Mouse (Mus musculus) hindbrain, embryonic 10.5 days (tissue): ENCODE measurements at regions not wholly inside any gene's neighbourhood (a gene's known extent, or its start where the extent isn't known, plus 50 kb on each side); places are given as distances from the start of the nearest gene placed in this dataset.
"Not testable (repeated sequence)": the region's sequence is repeated elsewhere in the genome, so short reads cannot be mapped to it uniquely, and the experiment has no call there.

Source experiments
- DNase-seq: peaks from one replicate; pipeline ENCODE4 v3.0.0-alpha.2; 2017; ENCODE audit warnings: low spot score
- H3K27ac ChIP-seq: fragments of 300-500 bp; sonication (generic); 2 replicates; pipeline ENCODE4 v1.5.1; 2016; ENCODE audit warnings: mild to moderate bottlenecking, moderate library complexity
- H3K27me3 ChIP-seq: fragments of 300-500 bp; sonication (generic); 2 replicates; pipeline ENCODE4 v1.6.1; 2016; ENCODE audit warnings: mild to moderate bottlenecking; ENCODE audit not compliant: poor library complexity, insufficient read depth, severe bottlenecking
- H3K36me3 ChIP-seq: fragments of 300-500 bp; sonication (generic); 2 replicates; pipeline ENCODE4 v1.6.1; 2016; ENCODE audit warnings: mild to moderate bottlenecking, moderate library complexity
- H3K4me1 ChIP-seq: fragments of 300-500 bp; sonication (generic); replicated peaks from 2 replicates; pipeline ENCODE4 v1.6.1; 2016; ENCODE audit warnings: mild to moderate bottlenecking
- H3K4me3 ChIP-seq: fragments of 300-500 bp; sonication (generic); 2 replicates; pipeline ENCODE4 v1.5.1; 2016; ENCODE audit warnings: mild to moderate bottlenecking, moderate library complexity
- H3K9me3 ChIP-seq: fragments of 300-500 bp; sonication (generic); 2 replicates; pipeline ENCODE4 v1.6.1; 2016; ENCODE audit warnings: mild to moderate bottlenecking, moderate library complexity
- WGBS: fragments of 180-500 bp; shearing (Covaris S2); methylation state at CpG from one replicate; pipeline ENCODE4 v1.1.7; 2016; 5-methylcytosine and 5-hydroxymethylcytosine counted together

DNA sequence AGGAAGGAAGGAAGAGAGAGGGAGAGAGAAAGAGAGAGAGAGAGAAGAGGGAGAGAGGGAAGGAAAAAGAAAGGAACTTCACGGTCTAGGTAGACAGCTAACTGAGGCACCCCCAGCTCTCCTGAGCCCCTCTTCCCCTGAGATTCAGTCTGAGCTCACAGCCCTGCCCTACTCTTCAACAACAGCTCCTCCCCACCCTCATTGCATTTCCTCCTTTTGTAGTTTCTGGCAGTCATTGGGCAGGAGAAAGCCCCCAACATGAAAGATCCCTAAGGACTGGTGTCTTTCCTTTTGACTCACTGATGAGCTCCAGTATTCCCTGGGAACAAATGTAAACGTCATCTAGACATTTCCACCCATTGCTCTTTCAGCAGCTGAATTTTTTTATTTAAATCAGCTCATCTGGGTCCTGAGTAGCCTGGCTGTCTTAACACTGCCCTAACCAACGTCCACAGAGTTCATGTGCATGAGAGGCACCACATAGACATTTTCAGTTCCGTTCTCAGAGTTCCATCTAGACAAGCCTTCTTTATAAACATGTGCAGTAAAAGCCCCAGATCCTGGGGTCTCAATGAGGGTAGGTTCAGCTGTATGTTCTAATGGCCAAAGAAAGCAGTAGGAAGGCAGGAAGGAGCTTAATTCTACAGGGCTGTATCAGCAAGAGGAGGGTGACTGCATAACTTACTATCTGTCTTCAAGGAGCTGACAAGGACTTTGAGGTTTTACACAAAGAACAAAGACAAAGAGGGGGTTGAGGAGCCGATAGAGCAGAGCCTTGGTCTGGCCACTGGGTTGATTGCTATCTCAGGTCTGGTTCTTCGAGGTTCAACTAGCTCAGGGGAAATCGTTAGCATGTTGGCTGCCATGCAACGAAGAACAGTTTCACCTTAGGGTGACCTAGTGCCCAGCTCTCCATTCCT lies 87.6 kb upstream of the Ifngr1 start:
- no peak for DNase-seq

DNA sequence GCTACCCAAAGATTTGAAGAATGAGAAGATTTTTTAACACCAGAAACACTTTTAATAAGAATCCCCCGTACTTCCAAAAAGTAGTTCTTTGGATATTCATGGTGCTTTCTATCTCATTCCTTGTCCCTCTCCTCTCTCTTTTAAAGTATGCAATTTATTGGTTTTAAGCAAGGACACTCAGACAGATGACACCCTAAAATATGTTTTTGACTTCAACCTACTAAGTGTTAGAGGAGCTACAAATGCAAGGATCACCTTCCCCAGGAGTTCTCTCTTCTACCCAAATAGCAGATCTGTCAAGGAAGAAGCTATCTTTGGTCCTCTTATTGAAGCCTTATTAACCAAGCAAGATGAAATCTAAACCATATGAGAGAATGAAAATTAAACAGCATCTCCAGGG lies 86.6 kb upstream of the Ifngr1 start:
- H3K4me1 ChIP-seq: peaks cover 6% of the 10 kb centered on the region; the same call in 1 of the 2 replicates
- no peaks in the 10 kb centered on the region for H3K36me3 ChIP-seq
- no peak overlapping the region for H3K4me3 ChIP-seq
- H3K27ac ChIP-seq: no peak overlapping the region
- H3K9me3 ChIP-seq: 0 out of 2 replicates have a peak, but pooled peaks cover 2% of the 10 kb centered on the region
- 96% methylated on average over 1 of the region's 1 CpGs for WGBS
- H3K27me3 ChIP-seq: peaks cover 15% of the 10 kb centered on the region
- no peak for DNase-seq

More for the DNA sequence above, 87.6 kb upstream of the Ifngr1 start:
- H3K9me3 ChIP-seq: 0 out of 2 replicates have a peak, but pooled peaks cover 2% of the 10 kb centered on the region
- no peaks in the 10 kb centered on the region for H3K36me3 ChIP-seq
- H3K27ac ChIP-seq: no peak overlapping the region
- peaks cover 11% of the 10 kb centered on the region for H3K27me3 ChIP-seq
- WGBS: 73% methylated on average over 8 of the region's 8 CpGs
- peaks cover 4% of the 10 kb centered on the region; the same call in 1 of the 2 replicates for H3K4me1 ChIP-seq
- H3K4me3 ChIP-seq: no peak overlapping the region

DNA sequence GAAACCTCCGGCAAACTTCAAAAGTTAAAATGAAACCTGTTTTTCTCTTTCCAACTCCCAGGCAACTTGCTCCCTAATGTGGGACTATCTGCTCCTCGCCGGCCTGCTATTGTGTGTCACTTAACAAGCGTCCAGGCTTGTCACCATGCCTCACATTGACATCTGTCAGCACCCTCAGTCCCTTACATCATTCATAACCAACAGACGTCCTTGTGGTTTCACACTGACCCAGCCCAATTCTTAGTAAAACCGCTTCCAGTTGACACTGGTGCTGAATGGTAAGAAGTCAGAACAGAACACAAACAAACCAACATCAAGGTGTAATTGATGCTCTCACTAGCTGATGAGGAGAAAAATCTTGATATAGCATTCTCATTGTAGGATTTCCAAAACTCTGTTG lies 85.8 kb upstream of the Ifngr1 start:
- H3K27ac ChIP-seq: no peak overlapping the region
- H3K36me3 ChIP-seq: no peaks in the 10 kb centered on the region
- peaks cover 15% of the 10 kb centered on the region for H3K27me3 ChIP-seq
- DNase-seq: no peak
- peaks cover 10% of the 10 kb centered on the region; the same call in 1 of the 2 replicates for H3K4me1 ChIP-seq
- 0 out of 2 replicates have a peak, but pooled peaks cover 2% of the 10 kb centered on the region for H3K9me3 ChIP-seq
- H3K4me3 ChIP-seq: no peak overlapping the region
- WGBS: 73% methylated on average over 6 of the region's 6 CpGs

DNA sequence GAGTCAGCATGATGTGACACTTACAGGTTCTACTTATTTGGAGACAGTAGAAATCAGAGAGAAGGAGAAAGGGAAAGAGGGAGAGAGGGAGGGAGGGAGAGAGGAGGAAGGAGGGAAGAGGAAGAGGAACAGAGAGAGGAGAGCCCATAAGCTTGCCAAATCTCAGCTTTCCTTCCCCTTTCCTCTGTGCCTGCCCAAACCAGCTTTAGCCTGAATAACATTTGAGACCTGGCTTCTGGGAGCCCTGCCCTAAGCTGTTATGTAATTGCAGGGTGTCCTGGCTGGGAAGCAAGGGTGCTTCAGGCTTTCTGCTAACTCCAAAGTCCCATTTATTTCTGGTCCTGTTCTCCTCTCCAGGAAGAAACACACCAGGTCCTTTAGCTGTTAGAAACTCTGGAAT lies 85.3 kb upstream of the Ifngr1 start:
- H3K27me3 ChIP-seq: peaks cover 16% of the 10 kb centered on the region
- DNase-seq: no peak
- 0 out of 2 replicates have a peak, but pooled peaks cover 2% of the 10 kb centered on the region for H3K9me3 ChIP-seq
- H3K4me3 ChIP-seq: no peak overlapping the region
- H3K36me3 ChIP-seq: no peaks in the 10 kb centered on the region
- H3K27ac ChIP-seq: no peak overlapping the region
- peaks cover 10% of the 10 kb centered on the region; the same call in 1 of the 2 replicates for H3K4me1 ChIP-seq

DNA sequence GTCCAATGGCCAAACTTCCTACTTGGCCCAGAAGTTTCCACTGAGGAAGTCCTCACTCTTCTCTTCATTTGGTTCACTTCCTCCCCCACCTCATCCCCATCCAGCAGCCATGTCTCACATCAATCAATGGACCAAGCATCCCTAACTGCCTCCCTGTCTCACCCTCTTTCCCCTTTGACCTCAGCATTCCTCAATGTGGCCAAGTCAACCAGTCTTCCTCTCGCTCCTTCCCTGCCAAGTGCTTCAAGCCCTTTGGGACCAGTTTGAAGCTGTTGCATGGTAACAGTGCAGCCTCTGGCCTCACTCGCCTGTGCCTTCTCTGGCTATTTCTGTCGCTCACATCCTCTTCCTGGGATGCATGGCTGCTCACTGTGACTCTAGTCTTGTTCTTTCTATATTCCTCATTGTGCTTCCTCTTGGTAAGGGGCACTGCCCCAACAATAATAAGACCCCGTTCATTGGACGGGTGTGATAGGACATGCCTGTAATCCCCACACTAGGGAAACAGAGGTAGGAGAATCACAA lies 83.5 kb upstream of the Ifngr1 start:
- no peaks in the 10 kb centered on the region for H3K9me3 ChIP-seq
- H3K27ac ChIP-seq: no peak overlapping the region
- WGBS: 54% methylated on average over 5 of the region's 5 CpGs
- peaks cover 10% of the 10 kb centered on the region; the same call in 1 of the 2 replicates for H3K4me1 ChIP-seq
- no peak for DNase-seq
- H3K36me3 ChIP-seq: no peaks in the 10 kb centered on the region
- H3K27me3 ChIP-seq: peaks cover 18% of the 10 kb centered on the region
- no peak overlapping the region for H3K4me3 ChIP-seq

DNA sequence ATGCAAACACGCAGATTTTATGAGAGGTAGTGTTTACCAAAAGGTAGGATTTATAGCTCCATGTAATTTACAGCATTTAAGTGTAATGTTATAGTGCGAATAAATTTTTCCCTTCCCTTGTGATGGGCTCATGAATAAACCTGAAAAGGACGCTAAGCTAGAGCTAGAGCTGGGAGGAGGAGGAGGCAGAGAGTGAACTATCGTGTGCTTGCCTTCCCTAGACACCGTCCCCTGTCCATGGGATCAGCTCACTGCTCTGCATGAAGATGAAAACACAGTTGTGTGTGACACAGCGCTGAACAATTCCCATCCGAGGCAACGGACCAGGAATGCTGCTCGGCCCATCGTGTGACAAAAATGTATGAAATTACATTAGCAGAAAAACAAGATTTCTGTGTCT lies 81.7 kb upstream of the Ifngr1 start:
- 67% methylated on average over 10 of the region's 10 CpGs for WGBS
- H3K4me3 ChIP-seq: no peak overlapping the region

DNA sequence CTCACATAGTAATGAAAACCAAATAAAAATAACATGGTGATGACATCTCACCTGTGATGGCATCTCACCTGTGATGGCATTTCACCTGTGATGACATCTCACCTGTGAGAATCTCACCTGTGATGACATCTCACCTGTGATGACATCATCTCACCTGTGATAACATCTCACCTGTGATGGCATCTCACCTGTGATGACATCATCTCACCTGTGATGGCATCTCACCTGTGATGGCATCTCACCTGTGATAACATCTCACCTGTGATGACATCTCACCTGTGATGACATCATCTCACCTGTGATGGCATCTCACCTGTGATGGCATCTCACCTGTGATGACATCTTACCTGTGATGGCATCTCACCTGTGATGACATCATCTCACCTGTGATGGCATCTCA lies 77.4 kb upstream of the Ifngr1 start:
- H3K27me3 ChIP-seq, H3K27ac ChIP-seq, H3K4me3 ChIP-seq, H3K36me3 ChIP-seq, H3K4me1 ChIP-seq, H3K9me3 ChIP-seq, DNase-seq: not testable (repeated sequence)

More for the DNA sequence above, 81.7 kb upstream of the Ifngr1 start:
- no peaks in the 10 kb centered on the region for H3K9me3 ChIP-seq
- H3K36me3 ChIP-seq: no peaks in the 10 kb centered on the region
- DNase-seq: no peak
- peaks cover 10% of the 10 kb centered on the region; the same call in 1 of the 2 replicates for H3K4me1 ChIP-seq
- no peak overlapping the region for H3K27ac ChIP-seq
- H3K27me3 ChIP-seq: peaks cover 12% of the 10 kb centered on the region; the same call in 1 of the 2 replicates

- H3K4me1 ChIP-seq: peaks cover 6% of the 10 kb centered on the region; the same call in 1 of the 2 replicates
- WGBS: 96% methylated on average over 2 of the region's 2 CpGs
- H3K27ac ChIP-seq: no peak overlapping the region
- no peak for DNase-seq
- H3K4me3 ChIP-seq: no peak overlapping the region
- no peaks in the 10 kb centered on the region for H3K36me3 ChIP-seq
- no peaks in the 10 kb centered on the region for H3K9me3 ChIP-seq
- H3K27me3 ChIP-seq: 0 out of 2 replicates have a peak, but pooled peaks cover 4% of the 10 kb centered on the region
Measured at GRCm38 (mm10) chr10:19514837-19515236, 76.9 kb upstream of the Ifngr1 start.

DNA sequence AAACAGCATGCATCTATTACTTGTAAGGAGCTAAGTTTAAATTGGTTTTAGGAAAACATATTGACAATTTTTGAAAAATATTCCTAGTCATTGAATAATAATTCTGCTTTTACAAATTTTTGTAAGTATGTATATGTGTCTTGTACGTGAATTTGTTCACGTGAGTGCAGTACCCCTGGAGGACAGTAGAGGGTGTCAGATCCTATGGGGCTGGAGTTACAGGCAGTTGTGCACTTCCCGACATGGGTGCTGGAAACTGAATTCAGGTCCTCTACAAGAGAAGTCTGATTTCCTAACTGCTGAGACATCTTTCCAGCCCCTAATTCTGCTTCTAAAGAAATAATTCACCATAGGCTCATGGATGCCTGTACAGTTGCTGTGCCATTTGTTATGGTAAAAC lies 75.7 kb upstream of the Ifngr1 start:
- 92% methylated on average over 3 of the region's 3 CpGs for WGBS
- no peak overlapping the region for H3K27ac ChIP-seq
- 0 out of 2 replicates have a peak, but pooled peaks cover 4% of the 10 kb centered on the region for H3K27me3 ChIP-seq
- H3K4me1 ChIP-seq: no peaks in the 10 kb centered on the region; the same call in 1 of the 2 replicates
- no peak overlapping the region for H3K4me3 ChIP-seq
- no peaks in the 10 kb centered on the region for H3K9me3 ChIP-seq
- H3K36me3 ChIP-seq: no peaks in the 10 kb centered on the region
- no peak for DNase-seq

GRCm38 (mm10) chr10:19517093-19517492 lies 74.7 kb upstream of the Ifngr1 start:
- no peak for DNase-seq
- Histone ChIP-seq H3K36me3 (no peaks in the 10 kb centered on the region), H3K9me3 (no peaks in the 10 kb centered on the region), H3K27me3 (no peaks in the 10 kb centered on the region), H3K4me1 (no peaks in the 10 kb centered on the region; the same call in 1 of the 2 replicates), H3K4me3 (no peak overlapping the region), H3K27ac (no peak overlapping the region)
- 78% methylated on average over 2 of the region's 2 CpGs for WGBS

DNA sequence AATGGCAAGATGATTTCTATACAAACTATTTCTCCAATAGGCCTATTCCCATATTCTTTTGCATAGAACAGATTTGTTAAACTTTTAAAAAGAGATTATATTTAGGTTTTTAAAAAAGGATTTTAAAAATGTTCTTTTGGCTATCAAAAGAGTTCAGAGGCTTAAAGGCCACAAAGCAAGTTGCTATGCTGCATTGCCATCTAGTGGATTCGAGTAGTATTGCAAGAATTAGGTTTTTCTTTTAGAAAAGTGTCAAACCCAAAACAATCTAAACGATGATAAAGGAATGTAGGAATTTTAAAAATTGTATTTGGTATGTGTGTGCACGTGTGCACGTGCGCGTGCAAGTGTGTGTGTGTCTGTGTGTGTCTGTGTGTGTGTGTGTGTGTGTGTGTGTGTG lies 73.0 kb upstream of the Ifngr1 start:
- no peak for DNase-seq
- Histone ChIP-seq H3K27me3 (no peaks in the 10 kb centered on the region), H3K36me3 (no peaks in the 10 kb centered on the region), H3K4me1 (no peaks in the 10 kb centered on the region; the same call in 1 of the 2 replicates), H3K27ac (no peak overlapping the region), H3K4me3 (no peak overlapping the region), H3K9me3 (no peaks in the 10 kb centered on the region)
- WGBS: 10% methylated on average over 6 of the region's 6 CpGs

GRCm38 (mm10) chr10:19522198-19522597 lies 69.6 kb upstream of the Ifngr1 start:
- Histone ChIP-seq H3K9me3 (no peaks in the 10 kb centered on the region), H3K27ac (no peak overlapping the region), H3K4me1 (0 out of 2 replicates have a peak, but pooled peaks cover 3% of the 10 kb centered on the region), H3K4me3 (no peak overlapping the region), H3K27me3 (no peaks in the 10 kb centered on the region), H3K36me3 (no peaks in the 10 kb centered on the region)
- DNase-seq: no peak
- 79% methylated on average over 2 of the region's 2 CpGs for WGBS

DNA sequence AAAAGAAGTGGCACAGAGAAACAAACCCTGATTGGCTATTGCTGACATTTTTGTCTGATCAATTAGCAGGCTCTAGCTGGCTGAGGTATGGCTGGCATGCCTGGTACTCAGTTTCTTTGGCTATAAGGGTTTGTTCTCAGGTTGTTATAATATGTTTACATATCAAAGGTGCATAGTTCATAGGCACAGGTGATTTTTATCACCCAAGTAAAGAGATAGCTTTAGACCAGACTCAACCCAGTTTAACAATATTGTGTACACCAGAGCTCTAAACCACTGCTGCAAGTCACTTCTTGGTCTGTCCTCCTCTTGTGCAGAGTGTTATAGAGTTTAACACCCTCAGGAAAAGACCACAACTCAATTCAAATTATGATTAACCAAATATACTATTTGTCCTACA lies 65.8 kb upstream of the Ifngr1 start:
- no peak overlapping the region for H3K4me3 ChIP-seq
- H3K4me1 ChIP-seq: 0 out of 2 replicates have a peak, but pooled peaks cover 3% of the 10 kb centered on the region
- H3K36me3 ChIP-seq: no peaks in the 10 kb centered on the region

More for the DNA sequence above, 65.8 kb upstream of the Ifngr1 start:
- DNase-seq: no peak
- H3K9me3 ChIP-seq: no peaks in the 10 kb centered on the region
- H3K27ac ChIP-seq: no peak overlapping the region
- no peaks in the 10 kb centered on the region for H3K27me3 ChIP-seq
